Mouse (Mus musculus) neural tube, embryonic 12.5 days (tissue): ENCODE results near the gene Adgrb2. TPM values are rescaled to one million over a fixed set of nuclear protein-coding genes. Genes with fewer than 3 reads are reported as not detected.
A peak's percentile ranks its signal among the peaks of the same experiment; 100 is the strongest.

Experiments
- ATAC-seq: fragments of 200-750 bp; cut with Nextera tagmentation; 2 replicates; pipeline ENCODE4 v1.8.0; 2017; ENCODE audit warnings: low read depth, mild to moderate bottlenecking, moderate TSS enrichment, moderate library complexity; ENCODE audit not compliant: low FRiP score
- H3K27ac ChIP-seq: fragments of 300-500 bp; sonication (generic); 2 replicates; pipeline ENCODE4 v1.5.1; 2016
- H3K27me3 ChIP-seq: fragments of 300-500 bp; sonication (generic); replicated peaks from 2 replicates; pipeline ENCODE4 v1.6.1; 2016; ENCODE audit warnings: mild to moderate bottlenecking
- H3K36me3 ChIP-seq: fragments of 300-500 bp; sonication (generic); 2 replicates; pipeline ENCODE4 v1.6.1; 2016; ENCODE audit warnings: mild to moderate bottlenecking
- H3K4me1 ChIP-seq: fragments of 300-500 bp; sonication (generic); 2 replicates; pipeline ENCODE4 v1.6.1; 2016
- H3K4me2 ChIP-seq: fragments of 300-500 bp; sonication (generic); replicated peaks from 2 replicates; pipeline ENCODE4 v1.6.1; 2016; ENCODE audit warnings: mild to moderate bottlenecking
- H3K4me3 ChIP-seq: fragments of 300-500 bp; sonication (generic); 2 replicates; pipeline ENCODE4 v1.5.1; 2016
- H3K9ac ChIP-seq: fragments of 300-500 bp; sonication (generic); 2 replicates; pipeline ENCODE4 v1.6.1; 2016; ENCODE audit warnings: mild to moderate bottlenecking
- H3K9me3 ChIP-seq: fragments of 300-500 bp; sonication (generic); 2 replicates; pipeline ENCODE4 v1.6.1; 2016; ENCODE audit warnings: mild to moderate bottlenecking
- WGBS: fragments of 180-500 bp; shearing (Covaris S2); methylation state at CpG from one replicate; pipeline ENCODE4 v1.1.7; 2016; 5-methylcytosine and 5-hydroxymethylcytosine counted together
- polyA plus RNA-seq: library from polyadenylated mRNA; unstranded; fragments of >200 nt; fragmentation: Nextera tagmentation; extraction: Ambion mirVana; gene quantifications from 2 replicates; pipeline ENCODE4 v1.2.1, GENCODE M21; 2016

Gene Adgrb2
- polyA plus RNA-seq, 1 experiment from 2014 or later: 9.1 TPM

DNA sequence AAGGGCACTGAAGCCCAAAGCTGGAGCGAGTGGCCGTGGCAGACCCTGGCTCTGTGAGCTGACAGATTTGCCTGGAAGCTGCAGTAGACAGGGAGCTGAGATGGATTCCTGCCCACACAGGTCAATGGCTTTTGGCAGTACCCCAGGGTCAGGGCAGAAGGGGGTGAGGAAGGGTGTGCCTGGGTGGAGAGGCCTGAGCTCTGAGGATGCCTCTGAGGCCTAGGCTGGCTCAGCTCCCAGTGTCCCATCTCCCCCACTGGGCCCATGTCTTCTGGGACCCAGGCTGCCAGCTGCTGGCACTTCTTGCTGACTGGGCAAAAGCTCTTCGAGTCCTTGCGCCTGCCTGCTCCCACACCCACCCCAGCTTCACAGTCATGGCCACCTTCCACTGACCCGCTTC lies 8.5 kb downstream of the Adgrb2 start:
- peaks cover 11% of the 10 kb centered on the region for H3K27me3 ChIP-seq

DNA sequence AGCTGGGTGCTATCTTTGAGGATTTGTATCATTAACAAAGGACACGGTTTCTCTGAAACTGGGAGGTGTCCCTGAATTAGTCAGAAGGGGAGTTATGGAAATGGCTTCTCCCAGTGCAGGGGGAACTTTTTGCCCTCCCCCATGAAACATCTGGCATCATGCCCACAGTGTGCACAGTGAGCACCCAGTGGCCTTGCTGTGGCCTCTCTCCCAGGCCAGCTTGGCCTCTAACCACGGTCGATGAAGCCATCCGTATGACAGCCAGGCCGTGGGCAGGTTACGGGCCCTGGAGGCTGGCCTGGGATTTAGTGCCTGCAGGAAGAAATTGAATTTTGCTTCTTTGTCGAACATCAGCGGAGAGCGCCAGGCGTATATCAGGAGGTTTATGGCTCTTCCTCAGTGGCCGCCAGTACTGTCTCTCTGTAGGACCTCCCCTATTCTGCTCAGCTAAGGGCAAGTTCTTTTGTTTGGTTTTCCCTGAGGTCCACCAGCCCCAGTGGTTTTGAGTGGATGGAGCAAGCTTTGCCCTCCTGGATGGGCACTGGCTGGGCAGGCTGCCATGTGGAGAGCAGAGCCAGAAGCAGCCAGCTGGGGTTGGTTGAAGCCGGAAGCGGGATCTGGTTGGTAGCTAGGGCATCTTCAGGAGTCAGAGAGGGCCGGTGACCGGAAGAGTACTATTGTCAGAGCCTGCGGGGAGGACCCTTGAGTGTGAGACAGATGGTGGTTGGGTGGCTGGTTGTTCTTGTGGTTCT lies 9.4 kb downstream of the Adgrb2 start:
- Histone ChIP-seq H3K4me3 (no peak overlapping the region), H3K4me1 (peaks cover 26% of the 10 kb centered on the region), H3K27ac (0 out of 2 replicates have a peak overlapping the region, but pooled peaks have one; percentile 46), H3K27me3 (0 out of 2 replicates have a peak, but pooled peaks cover 3% of the 10 kb centered on the region), H3K9ac (no peak overlapping the region), H3K4me2 (no peak overlapping the region), H3K36me3 (peaks cover 12% of the 10 kb centered on the region; the same call in 1 of the 2 replicates), H3K9me3 (no peaks in the 10 kb centered on the region)
- 72% methylated on average over 16 of the region's 16 CpGs for WGBS
- no peak for ATAC-seq

More for the DNA sequence above, 8.5 kb downstream of the Adgrb2 start:
- Histone ChIP-seq H3K4me1 (peaks cover 30% of the 10 kb centered on the region), H3K4me3 (no peak overlapping the region), H3K36me3 (peaks cover 12% of the 10 kb centered on the region; the same call in 1 of the 2 replicates), H3K9ac (no peak overlapping the region), H3K9me3 (no peaks in the 10 kb centered on the region), H3K4me2 (no peak overlapping the region), H3K27ac (no peak overlapping the region)
- 96% methylated on average over 5 of the region's 5 CpGs for WGBS
- no peak for ATAC-seq

- Histone ChIP-seq H3K27ac (no peak overlapping the region), H3K4me2 (no peak overlapping the region), H3K36me3 (peaks cover 12% of the 10 kb centered on the region; the same call in 1 of the 2 replicates), H3K9me3 (no peaks in the 10 kb centered on the region), H3K4me3 (no peak overlapping the region), H3K9ac (no peak overlapping the region), H3K27me3 (0 out of 2 replicates have a peak, but pooled peaks cover 3% of the 10 kb centered on the region), H3K4me1 (peaks cover 23% of the 10 kb centered on the region)
- 84% methylated on average over 5 of the region's 5 CpGs for WGBS
- ATAC-seq: 0 out of 2 replicates have a peak, but pooled peaks have one; percentile 23
These were observed 10.1 kb downstream of the Adgrb2 start for GRCm38 (mm10) chr4:129994728-129995127.

GRCm38 (mm10) chr4:129995255-129995654 lies 10.6 kb downstream of the Adgrb2 start:
- no peak overlapping the region for H3K4me2 ChIP-seq
- ATAC-seq: no peak
- 83% methylated on average over 8 of the region's 8 CpGs for WGBS
- H3K4me3 ChIP-seq: no peak overlapping the region
- H3K9me3 ChIP-seq: no peaks in the 10 kb centered on the region
- H3K4me1 ChIP-seq: peaks cover 23% of the 10 kb centered on the region
- H3K27me3 ChIP-seq: 0 out of 2 replicates have a peak, but pooled peaks cover 3% of the 10 kb centered on the region
- H3K9ac ChIP-seq: no peak overlapping the region
- H3K36me3 ChIP-seq: peaks cover 12% of the 10 kb centered on the region; the same call in 1 of the 2 replicates
- no peak overlapping the region for H3K27ac ChIP-seq

DNA sequence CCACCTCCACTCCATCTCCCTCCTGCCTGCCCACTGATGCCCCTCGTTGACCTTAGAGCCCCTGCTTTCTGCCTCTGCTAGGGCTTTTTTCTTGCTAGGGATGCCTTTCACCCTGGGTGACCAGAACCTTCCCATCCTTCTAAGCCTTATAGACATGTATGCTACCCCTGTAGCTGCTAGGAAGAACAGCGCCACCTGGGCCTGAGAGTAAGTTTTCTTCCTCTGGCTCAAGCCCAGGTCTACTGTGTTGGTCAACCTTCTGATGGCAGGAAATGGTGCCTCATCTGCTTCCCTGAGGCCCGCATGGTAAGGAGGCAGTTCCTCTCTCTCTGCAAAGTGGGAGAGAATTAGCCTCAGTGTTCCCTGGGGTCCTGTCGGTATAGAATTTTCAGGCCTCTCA lies 11.3 kb downstream of the Adgrb2 start:
- Histone ChIP-seq H3K36me3 (peaks cover 12% of the 10 kb centered on the region; the same call in 1 of the 2 replicates), H3K4me3 (no peak overlapping the region), H3K27me3 (0 out of 2 replicates have a peak, but pooled peaks cover 3% of the 10 kb centered on the region), H3K4me2 (no peak overlapping the region), H3K9ac (no peak overlapping the region), H3K9me3 (no peaks in the 10 kb centered on the region), H3K4me1 (peaks cover 24% of the 10 kb centered on the region), H3K27ac (no peak overlapping the region)
- 66% methylated on average over 4 of the region's 4 CpGs for WGBS
- ATAC-seq: no peak

DNA sequence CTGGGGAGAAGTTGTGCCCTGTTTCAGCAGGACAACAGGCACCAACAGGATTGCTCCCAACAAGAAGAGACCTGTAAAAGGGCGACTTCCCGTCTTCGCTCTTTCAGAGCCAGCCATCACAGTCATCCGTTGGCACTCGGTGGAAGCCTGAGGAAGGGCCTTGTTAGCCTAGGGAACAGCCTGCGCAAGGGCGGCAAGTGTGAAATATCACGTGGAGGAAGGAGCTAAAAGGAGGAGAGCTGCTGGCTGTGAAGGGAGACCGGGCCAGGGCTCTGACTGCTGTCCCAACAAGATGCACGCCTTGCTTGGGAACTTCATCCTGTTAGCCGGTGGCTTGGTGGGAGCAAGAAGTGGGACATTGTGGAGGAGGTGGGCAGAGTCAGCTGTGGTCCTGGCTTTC lies 13.5 kb downstream of the Adgrb2 start:
- Histone ChIP-seq H3K27me3 (no peaks in the 10 kb centered on the region), H3K9ac (no peak overlapping the region)

GRCm38 (mm10) chr4:130001710-130002109 lies 17.0 kb downstream of the Adgrb2 start:
- 47% methylated on average over 5 of the region's 5 CpGs for WGBS

More for the DNA sequence above, 13.5 kb downstream of the Adgrb2 start:
- H3K4me1 ChIP-seq: peaks cover 39% of the 10 kb centered on the region
- H3K4me3 ChIP-seq: no peak overlapping the region
- WGBS: 70% methylated on average over 11 of the region's 11 CpGs
- no peak for ATAC-seq
- H3K4me2 ChIP-seq: no peak overlapping the region
- H3K27ac ChIP-seq: no peak overlapping the region
- no peaks in the 10 kb centered on the region for H3K9me3 ChIP-seq
- H3K36me3 ChIP-seq: peaks cover 3% of the 10 kb centered on the region; the same call in 1 of the 2 replicates

GRCm38 (mm10) chr4:130002157-130002556 lies 17.5 kb downstream of the Adgrb2 start:
- Histone ChIP-seq H3K9ac (no peak overlapping the region), H3K4me2 (no peak overlapping the region), H3K9me3 (no peaks in the 10 kb centered on the region), H3K27me3 (no peaks in the 10 kb centered on the region), H3K36me3 (0 out of 2 replicates have a peak, but pooled peaks cover 8% of the 10 kb centered on the region), H3K4me1 (peaks cover 26% of the 10 kb centered on the region), H3K27ac (no peak overlapping the region), H3K4me3 (no peak overlapping the region)
- 74% methylated on average over 10 of the region's 10 CpGs for WGBS
- no peak for ATAC-seq

More at GRCm38 (mm10) chr4:130001710-130002109, 17.0 kb downstream of the Adgrb2 start:
- ATAC-seq: no peak
- H3K4me1 ChIP-seq: peaks cover 23% of the 10 kb centered on the region
- H3K4me3 ChIP-seq: no peak overlapping the region
- no peaks in the 10 kb centered on the region for H3K9me3 ChIP-seq
- 0 out of 2 replicates have a peak overlapping the region, but pooled peaks have one; percentile 21 for H3K9ac ChIP-seq
- no peak overlapping the region for H3K4me2 ChIP-seq
- H3K27me3 ChIP-seq: no peaks in the 10 kb centered on the region
- H3K27ac ChIP-seq: no peak overlapping the region
- H3K36me3 ChIP-seq: 0 out of 2 replicates have a peak, but pooled peaks cover 8% of the 10 kb centered on the region

DNA sequence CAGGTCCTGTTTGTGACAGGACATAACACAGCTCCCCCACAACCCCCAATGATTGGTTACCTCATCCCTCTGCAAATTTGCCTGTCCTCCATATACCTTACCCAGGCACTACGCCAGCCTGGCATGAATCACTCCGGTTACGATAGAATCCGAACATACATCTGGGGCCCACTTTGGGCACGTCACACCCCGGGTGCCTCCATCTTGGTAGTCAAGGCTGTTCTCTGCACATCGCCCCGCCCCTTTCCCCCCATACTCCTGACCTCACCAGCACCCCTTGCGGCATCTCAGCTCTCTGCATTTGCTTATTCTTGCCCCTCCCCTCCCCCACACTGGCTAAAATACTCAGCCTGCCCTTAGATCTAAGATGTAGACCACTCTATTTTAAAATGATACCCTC lies 20.9 kb downstream of the Adgrb2 start:
- H3K4me3 ChIP-seq: no peak overlapping the region
- no peak overlapping the region for H3K9ac ChIP-seq
- H3K36me3 ChIP-seq: peaks cover 27% of the 10 kb centered on the region
- H3K9me3 ChIP-seq: no peaks in the 10 kb centered on the region
- WGBS: 60% methylated on average over 9 of the region's 9 CpGs
- H3K4me2 ChIP-seq: no peak overlapping the region
- H3K4me1 ChIP-seq: peaks cover 23% of the 10 kb centered on the region
- no peak overlapping the region for H3K27ac ChIP-seq
- ATAC-seq: no peak
- peaks cover 19% of the 10 kb centered on the region for H3K27me3 ChIP-seq

DNA sequence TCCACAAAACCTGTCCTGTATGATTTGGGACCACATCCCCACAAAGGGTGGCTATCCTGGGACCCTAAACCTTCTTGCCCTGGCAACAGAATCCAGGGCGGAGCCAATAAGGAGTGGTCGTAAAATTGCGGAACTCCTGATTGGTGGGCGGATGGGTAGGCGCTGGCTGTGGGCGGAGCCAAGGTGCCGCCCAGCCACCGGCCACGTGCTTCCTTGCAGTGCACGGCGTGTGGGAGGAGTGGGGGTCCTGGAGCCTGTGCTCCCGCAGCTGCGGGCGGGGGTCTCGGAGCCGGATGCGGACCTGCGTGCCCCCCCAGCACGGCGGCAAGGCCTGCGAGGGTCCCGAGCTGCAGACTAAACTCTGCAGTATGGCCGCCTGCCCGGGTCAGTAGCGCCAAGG lies 21.9 kb downstream of the Adgrb2 start:
- H3K4me3 ChIP-seq: peak overlapping the region; percentile 5; the same call in 1 of the 2 replicates
- H3K9ac ChIP-seq: no peak overlapping the region
- H3K4me1 ChIP-seq: peaks cover 16% of the 10 kb centered on the region
- H3K9me3 ChIP-seq: no peaks in the 10 kb centered on the region
- H3K27ac ChIP-seq: no peak overlapping the region
- ATAC-seq: peak; percentile 35; the same call in 1 of the 2 replicates
- H3K36me3 ChIP-seq: peaks cover 36% of the 10 kb centered on the region
- peak overlapping the region; percentile 60 for H3K4me2 ChIP-seq
- WGBS: 21% methylated on average over 25 of the region's 25 CpGs
- peaks cover 19% of the 10 kb centered on the region for H3K27me3 ChIP-seq

DNA sequence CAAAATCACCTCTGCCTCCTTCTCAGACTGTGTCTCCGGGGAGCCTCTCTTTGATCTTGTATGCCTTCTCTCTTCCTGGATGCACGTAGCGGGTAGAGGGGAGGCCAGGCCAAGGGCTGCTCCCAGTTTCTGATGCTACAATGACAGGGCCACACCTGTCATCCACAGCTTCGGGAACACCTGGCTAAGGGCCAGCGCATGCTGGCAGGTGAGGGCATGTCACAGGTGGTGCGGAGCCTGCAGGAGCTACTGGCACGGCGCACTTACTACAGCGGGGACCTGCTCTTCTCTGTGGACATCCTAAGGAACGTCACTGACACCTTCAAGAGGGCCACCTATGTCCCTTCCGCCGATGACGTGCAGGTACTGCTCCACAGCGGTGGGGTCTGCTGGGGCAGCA lies 24.4 kb downstream of the Adgrb2 start:
- H3K36me3 ChIP-seq: peaks cover 47% of the 10 kb centered on the region
- H3K4me2 ChIP-seq: no peak overlapping the region
- peaks cover 8% of the 10 kb centered on the region; the same call in 1 of the 2 replicates for H3K4me1 ChIP-seq
- no peak for ATAC-seq
- peaks cover 19% of the 10 kb centered on the region for H3K27me3 ChIP-seq
- 83% methylated on average over 14 of the region's 14 CpGs for WGBS
- no peak overlapping the region for H3K4me3 ChIP-seq
- H3K9ac ChIP-seq: no peak overlapping the region
- H3K27ac ChIP-seq: no peak overlapping the region
- H3K9me3 ChIP-seq: no peaks in the 10 kb centered on the region

GRCm38 (mm10) chr4:130010723-130011122 lies 26.1 kb downstream of the Adgrb2 start:
- H3K9me3 ChIP-seq: no peaks in the 10 kb centered on the region
- no peak overlapping the region for H3K4me2 ChIP-seq
- WGBS: 88% methylated on average over 4 of the region's 4 CpGs
- H3K4me3 ChIP-seq: no peak overlapping the region
- peaks cover 42% of the 10 kb centered on the region for H3K36me3 ChIP-seq
- H3K27ac ChIP-seq: no peak overlapping the region
- ATAC-seq: no peak
- H3K9ac ChIP-seq: no peak overlapping the region
- peaks cover 17% of the 10 kb centered on the region for H3K4me1 ChIP-seq
- H3K27me3 ChIP-seq: peaks cover 19% of the 10 kb centered on the region
